Mouse (Mus musculus) adipocyte (in vitro differentiated cells): ENCODE measurements around the gene 1700013F07Rik.
"Not testable (repeated sequence)": the region's sequence is repeated elsewhere in the genome, so short reads cannot be mapped to it uniquely, and the experiment has no call there.

ENCODE experiments used
- DNase-seq: peaks from one replicate; pipeline ENCODE4 v3.0.0-alpha.2; 2016; ENCODE audit warnings: low spot score

The 1700013F07Rik gene

GRCm38 (mm10) chr3:108533951-108534350 is at the start of gene 1700013F07Rik:
Gene 1700013F07Rik (plus strand): TSS chr3:108534150.
- DNase-seq: no peak

- no peak for DNase-seq
These were observed 49.2 kb upstream of the 1700013F07Rik start for GRCm38 (mm10) chr3:108484749-108485148.

- no peak for DNase-seq
These were observed 44.0 kb upstream of the 1700013F07Rik start for GRCm38 (mm10) chr3:108489968-108490367.

- no peak for DNase-seq
These were observed 39.0 kb upstream of the 1700013F07Rik start for GRCm38 (mm10) chr3:108494861-108495474.

- no peak for DNase-seq
These were observed 38.5 kb upstream of the 1700013F07Rik start for GRCm38 (mm10) chr3:108495486-108495885.

- no peak for DNase-seq
These were observed 36.3 kb upstream of the 1700013F07Rik start for GRCm38 (mm10) chr3:108497602-108498001.

- DNase-seq: no peak
These were observed 34.1 kb upstream of the 1700013F07Rik start for GRCm38 (mm10) chr3:108499826-108500225.

- DNase-seq: not testable (repeated sequence)
These were observed 32.5 kb upstream of the 1700013F07Rik start for GRCm38 (mm10) chr3:108501411-108501810.

GRCm38 (mm10) chr3:108503908-108504307 is 30.0 kb upstream of the 1700013F07Rik start:
- DNase-seq: no peak

GRCm38 (mm10) chr3:108508745-108509474 is 25.0 kb upstream of the 1700013F07Rik start:
- no peak for DNase-seq

- DNase-seq: no peak
These were observed 23.8 kb upstream of the 1700013F07Rik start for GRCm38 (mm10) chr3:108510156-108510555.

GRCm38 (mm10) chr3:108510716-108511483 is 23.1 kb upstream of the 1700013F07Rik start:
- no peak for DNase-seq

GRCm38 (mm10) chr3:108513465-108513864 is 20.5 kb upstream of the 1700013F07Rik start:
- DNase-seq: no peak

GRCm38 (mm10) chr3:108518276-108518675 is 15.7 kb upstream of the 1700013F07Rik start:
- no peak for DNase-seq

GRCm38 (mm10) chr3:108523415-108523814 is 10.5 kb upstream of the 1700013F07Rik start:
- no peak for DNase-seq

GRCm38 (mm10) chr3:108528489-108528888 is 5.5 kb upstream of the 1700013F07Rik start:
- DNase-seq: no peak

- DNase-seq: peak; percentile 31
These were observed 650 bp upstream of the 1700013F07Rik start for GRCm38 (mm10) chr3:108533114-108533885.

GRCm38 (mm10) chr3:108535896-108536516 is 2.1 kb downstream of the 1700013F07Rik start:
- no peak for DNase-seq

- DNase-seq: no peak
These were observed 2.7 kb downstream of the 1700013F07Rik start, which contains the start of gene 5330417C22Rik for GRCm38 (mm10) chr3:108536517-108537260. Gene 5330417C22Rik (minus strand): TSS chr3:108536536.

GRCm38 (mm10) chr3:108537303-108537702 is 3.4 kb downstream of the 1700013F07Rik start:
- DNase-seq: peak; percentile 80

- no peak for DNase-seq
These were observed 8.3 kb downstream of the 1700013F07Rik start for GRCm38 (mm10) chr3:108542299-108542698.
